Mouse (Mus musculus) megakaryocyte, embryonic 14.5 days (primary cell): ENCODE measurements around the gene Il1r1.

Experiments
- FLI1 ChIP-seq: IDR thresholded peaks from 2 replicates; pipeline ENCODE4 v1.6.1; 2012; ENCODE audit warnings: low read length, inconsistent platforms, mixed read lengths
- GATA1 ChIP-seq: IDR thresholded peaks from 3 replicates; pipeline ENCODE4 v1.6.1; 2012; ENCODE audit warnings: mixed read lengths, low read length, inconsistent platforms, borderline replicate concordance

DNA sequence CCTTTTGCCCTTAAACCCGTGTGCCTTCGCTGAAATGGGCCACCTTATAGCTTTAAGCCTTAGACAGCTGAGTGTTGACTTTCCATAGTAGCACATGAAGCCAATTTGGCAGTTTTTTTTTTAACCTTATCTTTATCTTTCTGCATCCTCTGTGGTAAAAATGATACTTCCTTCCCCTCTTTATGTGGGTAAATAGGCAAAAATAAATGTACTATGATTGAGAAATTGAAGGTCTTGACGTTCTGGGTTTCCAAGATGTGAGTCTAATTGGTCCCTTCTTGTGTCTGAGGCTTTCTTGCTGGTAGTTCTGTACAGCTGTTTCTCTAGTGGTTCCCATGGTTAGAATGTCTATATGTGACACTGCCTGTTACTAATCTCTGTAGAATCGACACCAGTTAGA is 46.2 kb downstream of the Il1r1 start:
- TF ChIP-seq GATA1 = no peak
- no peak for TF ChIP-seq FLI1
